Mouse (Mus musculus) spleen, postnatal 10 days (tissue): ENCODE results near the gene Clcf1.

Source experiments
- DNase-seq, 2 experiments: peaks; one replicate each; pipeline ENCODE4 v3.0.0; 2021 to 2022; ENCODE audit warnings: low spot score in 2 of 2

The Clcf1 gene

GRCm38 (mm10) chr19:4254230-4254629 lies 40.2 kb downstream of the Clcf1 start:
- no peak for DNase-seq

GRCm38 (mm10) chr19:4255583-4256162 lies 41.6 kb downstream of the Clcf1 start:
- DNase-seq, result no peak

- peak; percentile 87 to 95 for DNase-seq
Measured at GRCm38 (mm10) chr19:4257216-4257896, 43.3 kb downstream of the Clcf1 start.

GRCm38 (mm10) chr19:4257897-4258252 lies 43.8 kb downstream of the Clcf1 start:
- no peak for DNase-seq

GRCm38 (mm10) chr19:4261038-4261698 lies 47.1 kb downstream of the Clcf1 start:
- DNase-seq, result peak in 1 of 2 experiments; percentile 52

- DNase-seq, result no peak
Measured at GRCm38 (mm10) chr19:4262756-4263155, 48.7 kb downstream of the Clcf1 start.

GRCm38 (mm10) chr19:4263702-4264101 lies 49.7 kb downstream of the Clcf1 start:
- DNase-seq, result no peak

- DNase-seq, result no peak
Measured at GRCm38 (mm10) chr19:4264171-4264780, 50.2 kb downstream of the Clcf1 start.

- no peak for DNase-seq
Measured at GRCm38 (mm10) chr19:4265956-4266355, 51.9 kb downstream of the Clcf1 start.

GRCm38 (mm10) chr19:4268566-4269361 lies 54.7 kb downstream of the Clcf1 start, which contains the start of gene Ssh3:
Ssh3 (minus strand) TSS chr19:4269180.
- DNase-seq, result peak; percentile 51 to 74

GRCm38 (mm10) chr19:4270187-4270586 lies 56.1 kb downstream of the Clcf1 start:
- DNase-seq, result no peak

- no peak for DNase-seq
Measured at GRCm38 (mm10) chr19:4270972-4271371, 56.9 kb downstream of the Clcf1 start.
